16 mouse cellular contexts compared by ENCODE assay signal in genomic region chr14:106027686-106028085, GRCm38 (mm10).
"Had no signal": no experiment of that assay in that cellular context is flagged by ENCODE, and none has a peak within 500 bp of the region (broad histone marks: within the 10 kb centered on the region; RNA-seq: fewer than 3 reads in every experiment).

No protein-coding gene starts in this region.

- H3K27ac ChIP-seq: hindbrain, postnatal 0 days; left cerebral cortex, adult 2 months; limb, embryonic 10.5 days; liver, embryonic 15.5 days; macrophage; midbrain, embryonic 12.5 days; neural tube, embryonic 13.5 days had no signal

- H3K4me3 ChIP-seq: left cerebral cortex, adult 2 months; limb, embryonic 10.5 days; liver, embryonic 15.5 days; megakaryocyte, embryonic 14.5 days; midbrain, embryonic 12.5 days; neural tube, embryonic 13.5 days had no signal

- H3K4me2 ChIP-seq: liver, embryonic 11.5 days; liver, embryonic 15.5 days; midbrain, embryonic 12.5 days; neural tube, embryonic 13.5 days had no signal

- H3K9ac ChIP-seq: liver, embryonic 15.5 days; midbrain, embryonic 12.5 days; neural tube, embryonic 13.5 days had no signal

- H3K36me3 ChIP-seq: limb, embryonic 10.5 days; liver, embryonic 15.5 days; midbrain, embryonic 12.5 days; neural tube, embryonic 13.5 days had no signal

- DNase-seq: kidney, postnatal 10 days; lung, adult 2 months; lung, postnatal 10 days; retina, postnatal 1 day; right cerebral cortex, postnatal 14 days; thymus, adult 18-20 months; thymus, postnatal 14 days had no signal

- H3K9me3 ChIP-seq: limb, embryonic 10.5 days; liver, embryonic 15.5 days; midbrain, embryonic 12.5 days had no signal

- H3K4me1 ChIP-seq: liver, embryonic 15.5 days; megakaryocyte, embryonic 14.5 days; midbrain, embryonic 12.5 days; neural tube, embryonic 13.5 days had no signal

- H3K27me3 ChIP-seq: liver, embryonic 15.5 days; megakaryocyte, embryonic 14.5 days; midbrain, embryonic 12.5 days; neural tube, embryonic 13.5 days had no signal

- ATAC-seq: hindbrain, postnatal 0 days had no signal
